Mouse (Mus musculus): Measurements from ENCODE around the gene Twf2. TPM values are rescaled to one million over a fixed set of nuclear protein-coding genes. Genes with fewer than 3 reads are reported as not detected.

Twf2 gene
- total and polyA plus RNA-seq, 3 experiments, result 120 to 186 (median 131) TPM

DNA sequence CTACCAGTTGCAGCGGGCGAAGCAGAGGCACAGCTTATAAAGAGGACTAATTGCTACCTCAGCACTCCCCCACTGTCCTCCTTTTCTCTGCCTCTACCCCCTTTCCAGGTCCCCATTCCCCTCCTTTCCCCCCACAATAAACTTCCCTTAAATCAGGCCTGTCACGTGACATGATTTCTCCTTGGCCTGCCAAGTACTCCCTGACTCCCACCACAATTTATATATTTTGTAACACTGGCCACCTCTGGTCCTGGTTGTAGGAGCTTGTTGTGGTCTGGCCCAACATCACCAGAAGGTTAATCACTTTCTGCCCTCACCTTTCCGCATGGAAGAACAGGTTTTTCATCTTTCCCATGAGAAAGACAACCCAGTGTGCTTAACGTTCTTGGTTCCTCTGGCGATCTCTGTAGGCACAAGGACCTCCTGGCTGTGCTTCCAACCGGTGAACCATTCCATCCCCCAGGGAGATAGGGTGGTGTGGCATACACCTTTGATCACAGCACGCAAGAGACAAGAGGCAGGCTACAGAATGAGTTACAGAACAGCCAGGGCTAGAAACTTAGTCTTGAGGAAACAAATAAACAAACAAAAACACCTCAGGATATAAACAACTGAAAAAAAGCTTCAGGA, 18.1 kb downstream of the Twf2 start:
- dilution Hi-C loops (cut with MboI; ENCODE audit: extremely low pct_ligation_motif_present, extremely low pct_unique_long_range_greater_than_20kb, low sequenced_read_pairs), result no loop called here
- in situ Hi-C loops (cut with MboI; ENCODE audit: low pct_ligation_motif_present, low pct_unique_long_range_greater_than_20kb, low sequenced_read_pairs), result no loop called here
- H3K9ac ChIP-seq (ENCODE audit: insufficient read depth, low read depth), result no peak overlapping the region
- H3K4me2 ChIP-seq (ENCODE audit: insufficient read depth, low read depth, poor library complexity, severe bottlenecking), result no peak overlapping the region
- H3K27ac ChIP-seq (ENCODE audit: insufficient read depth, low read depth), result no peak overlapping the region
- no peaks in the 10 kb centered on the region for H3K27me3 ChIP-seq (replicated peaks)
- peaks cover 39% of the 10 kb centered on the region for H3K9me3 ChIP-seq (replicated peaks; ENCODE audit: low read length)
- peaks cover 34 to 64% of the 10 kb centered on the region in 2 experiments for H3K4me1 ChIP-seq (ENCODE audit: control insufficient read depth in 1 of 2, insufficient read depth in 2 of 2)
- H3K79me2 ChIP-seq (replicated peaks; ENCODE audit: control insufficient read depth, extremely low read depth, insufficient read depth, poor library complexity, severe bottlenecking), result no peaks in the 10 kb centered on the region
- H3K4me3 ChIP-seq (replicated peaks in 1 of 3; ENCODE audit: low read depth in 2 of 3, low read length in 2 of 3, poor library complexity in 1 of 3), result no peak overlapping the region
- no peak for DNase-seq (ENCODE audit: extremely low read depth)
- TF ChIP-seq MAFK (IDR thresholded peaks at IDR 0.05; ENCODE audit: insufficient replicate concordance, low read length) (0 out of 2 replicates have a peak, but pooled peaks have one; percentile 4), BHLHE40 (IDR thresholded peaks at IDR 0.05; ENCODE audit: low read depth, low read length) (0 out of 2 replicates have a peak, but pooled peaks have one; percentile 11), NRF1 (IDR thresholded peaks at IDR 0.05; ENCODE audit: low read depth, low read length) (no peak)
- H3K36me3 ChIP-seq (replicated peaks in 1 of 2; ENCODE audit: control insufficient read depth in 1 of 2, insufficient read depth in 1 of 2, low read length in 1 of 2), result peaks cover 25 to 42% of the 10 kb centered on the region in 2 experiments

DNA sequence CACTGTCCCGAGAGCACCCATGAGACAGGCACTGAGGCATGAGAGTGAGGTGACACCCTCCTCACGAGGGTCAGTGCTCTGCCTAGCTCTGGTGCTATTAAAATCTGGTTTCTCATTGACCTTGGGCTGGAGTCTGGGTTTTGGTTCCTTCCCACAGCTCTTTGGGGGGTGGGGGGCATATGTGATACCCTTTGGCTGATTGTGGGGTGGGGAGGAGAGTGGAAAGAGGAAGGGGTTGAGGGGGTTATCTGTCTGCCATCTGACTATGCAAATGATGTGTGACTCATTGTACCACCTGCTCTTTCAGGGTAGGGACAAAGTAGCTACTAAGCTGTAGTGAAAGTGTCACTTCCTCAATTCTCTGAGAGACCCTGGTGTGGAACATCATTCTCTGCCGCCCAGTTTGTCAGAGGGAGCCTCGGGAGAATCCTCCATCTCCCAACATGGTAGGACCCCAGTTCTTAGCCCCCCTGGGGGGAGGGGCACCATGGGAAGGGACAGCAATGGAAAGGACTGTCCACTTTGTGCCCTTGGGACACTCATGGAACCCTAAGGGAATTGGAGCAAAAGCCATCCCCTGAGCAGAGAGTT, 19.4 kb downstream of the Twf2 start, which contains the start of gene Tlr9:
Tlr9 (plus strand) TSS at position 338 of the 591 bp plus-strand sequence.
- Histone ChIP-seq H3K27me3 (replicated peaks) (no peaks in the 10 kb centered on the region), H3K4me2 (ENCODE audit: insufficient read depth, low read depth, poor library complexity, severe bottlenecking) (peak within 1 kb of the TSS; percentile 65), H3K4me3 (replicated peaks in 1 of 3; ENCODE audit: low read depth in 2 of 3, low read length in 2 of 3, poor library complexity in 1 of 3) (peak within 1 kb of the TSS; percentile 20 to 51 (median 48)), H3K4me1 (ENCODE audit: control insufficient read depth in 1 of 2, insufficient read depth in 2 of 2) (peaks cover 36 to 51% of the 10 kb centered on the region in 2 experiments), H3K36me3 (replicated peaks in 1 of 2; ENCODE audit: control insufficient read depth in 1 of 2, insufficient read depth in 1 of 2, low read length in 1 of 2) (peaks cover 28 to 44% of the 10 kb centered on the region in 2 experiments), H3K9ac (ENCODE audit: insufficient read depth, low read depth) (peak within 1 kb of the TSS; percentile 34), H3K27ac (ENCODE audit: insufficient read depth, low read depth) (peak within 1 kb of the TSS; percentile 95), H3K79me2 (replicated peaks; ENCODE audit: control insufficient read depth, extremely low read depth, insufficient read depth, poor library complexity, severe bottlenecking) (no peaks in the 10 kb centered on the region), H3K9me3 (replicated peaks; ENCODE audit: low read length) (peaks cover 52% of the 10 kb centered on the region)
- in situ Hi-C loops (cut with MboI; ENCODE audit: low pct_ligation_motif_present, low pct_unique_long_range_greater_than_20kb, low sequenced_read_pairs) (no loop called here), dilution Hi-C loops (cut with MboI; ENCODE audit: extremely low pct_ligation_motif_present, extremely low pct_unique_long_range_greater_than_20kb, low sequenced_read_pairs) (no loop called here)
- peak; percentile 96 for DNase-seq (ENCODE audit: extremely low read depth)
- peak; percentile 90 for TF ChIP-seq MEF2A (IDR thresholded peaks at IDR 0.05; ENCODE audit: borderline replicate concordance, low read depth, low read length)
- TF ChIP-seq GABPA (IDR thresholded peaks at IDR 0.05; ENCODE audit: insufficient replicate concordance, low read depth, low read length), result no peak
- peak; percentile 94 for TF ChIP-seq TBP (conservative IDR thresholded peaks at IDR 0.05; ENCODE audit: low read depth, low read length)
- 0 out of 2 replicates have a peak, but pooled peaks have one; percentile 65 for TF ChIP-seq KAT2A (IDR thresholded peaks at IDR 0.05; ENCODE audit: insufficient replicate concordance, low read length)
- TF ChIP-seq MAFK (IDR thresholded peaks at IDR 0.05; ENCODE audit: insufficient replicate concordance, low read length), result peak; percentile 91
- peak; percentile 92 for TF ChIP-seq BHLHE40 (IDR thresholded peaks at IDR 0.05; ENCODE audit: low read depth, low read length)
- TF ChIP-seq USF1 (IDR thresholded peaks at IDR 0.05; ENCODE audit: low read depth, low read length), result peak; percentile 33; the same call in 1 of the 2 replicates
- TF ChIP-seq MAX (IDR thresholded peaks at IDR 0.05; ENCODE audit: low read length), result peak; percentile 74
- no peak for TF ChIP-seq POLR2AphosphoS2 (IDR thresholded peaks at IDR 0.05; ENCODE audit: low read depth, low read length)
- TF ChIP-seq ELF1 (IDR thresholded peaks at IDR 0.05; ENCODE audit: low read depth, low read length), result peak; percentile 57
- TF ChIP-seq CHD1 (IDR thresholded peaks at IDR 0.05; ENCODE audit: low read depth, low read length), result peak; percentile 73; the same call in 1 of the 2 replicates
- TF ChIP-seq MYC (IDR thresholded peaks at IDR 0.05; ENCODE audit: low read depth, low read length), result peak; percentile 77
- TF ChIP-seq E2F4 (IDR thresholded peaks at IDR 0.05; ENCODE audit: insufficient replicate concordance, low read depth, low read length), result no peak
- TF ChIP-seq CTCF (conservative IDR thresholded peaks at IDR 0.05 in 1 of 2, IDR thresholded peaks at IDR 0.05 in 1 of 2; ENCODE audit: low read depth in 2 of 2, low read length in 2 of 2), result 0 out of 4 replicates have a peak, but pooled peaks of 1 of the 2 experiments have one; percentile 0
- TF ChIP-seq ETS1 (conservative IDR thresholded peaks at IDR 0.05; ENCODE audit: low read depth, low read length), result peak; percentile 98
- TF ChIP-seq IRF4 (IDR thresholded peaks at IDR 0.05; ENCODE audit: low read depth, low read length), result peak; percentile 99
- TF ChIP-seq JUN (IDR thresholded peaks at IDR 0.05; ENCODE audit: insufficient read depth, low read depth, low read length), result peak; percentile 97
- peak; percentile 94 for TF ChIP-seq CHD2 (IDR thresholded peaks at IDR 0.05; ENCODE audit: low read length)
- peak; percentile 52; the same call in 1 of the 2 replicates for TF ChIP-seq ZNF384 (IDR thresholded peaks at IDR 0.05; ENCODE audit: low read depth, low read length)
- TF ChIP-seq ZC3H11A (IDR thresholded peaks at IDR 0.05; ENCODE audit: low read depth, low read length), result no peak
- peak; percentile 14; the same call in 1 of the 2 replicates for TF ChIP-seq UBTF (IDR thresholded peaks at IDR 0.05; ENCODE audit: low read depth, low read length)
- TF ChIP-seq PAX5 (IDR thresholded peaks at IDR 0.05; ENCODE audit: low read length), result no peak
- TF ChIP-seq JUND (conservative IDR thresholded peaks at IDR 0.05; ENCODE audit: low read depth, low read length), result peak; percentile 96
- TF ChIP-seq SMC3 (IDR thresholded peaks at IDR 0.05; ENCODE audit: low read depth, low read length), result peak; percentile 9; the same call in 1 of the 2 replicates
- peak; percentile 99 for TF ChIP-seq RCOR1 (conservative IDR thresholded peaks at IDR 0.05; ENCODE audit: low read depth, low read length)
- TF ChIP-seq SIN3A (IDR thresholded peaks at IDR 0.05; ENCODE audit: low read length), result peak; percentile 68
- no peak; the same call in none of the 2 replicates for TF ChIP-seq RAD21 (IDR thresholded peaks at IDR 0.05; ENCODE audit: low read depth, low read length)
- peak; percentile 51; the same call in 1 of the 2 replicates for TF ChIP-seq HCFC1 (IDR thresholded peaks at IDR 0.05; ENCODE audit: low read depth, low read length)

All from CH12.LX (cell line).